Mouse (Mus musculus) midbrain, embryonic 15.5 days (tissue): ENCODE measurements around the gene Bfsp1. TPM values are rescaled to one million over a fixed set of nuclear protein-coding genes. Genes with fewer than 3 reads are reported as not detected.

Experiments used
- ATAC-seq: fragments of 200-750 bp; cut with Nextera tagmentation; replicated peaks from 2 replicates; pipeline ENCODE4 v1.8.0; 2017; ENCODE audit warnings: moderate TSS enrichment
- H3K27ac ChIP-seq: fragments of 300-500 bp; sonication (generic); 2 replicates; pipeline ENCODE4 v1.5.1; 2015; ENCODE audit warnings: mild to moderate bottlenecking, inconsistent platforms
- H3K27me3 ChIP-seq: fragments of 300-500 bp; sonication (generic); replicated peaks from 2 replicates; pipeline ENCODE4 v1.6.1; 2015; ENCODE audit warnings: inconsistent platforms
- H3K36me3 ChIP-seq: fragments of 300-500 bp; sonication (generic); replicated peaks from 2 replicates; pipeline ENCODE4 v1.6.1; 2015; ENCODE audit warnings: inconsistent platforms
- H3K4me1 ChIP-seq: fragments of 300-500 bp; sonication (generic); 2 replicates; pipeline ENCODE4 v1.6.1; 2015; ENCODE audit warnings: inconsistent platforms
- H3K4me2 ChIP-seq: fragments of 300-500 bp; sonication (generic); 2 replicates; pipeline ENCODE4 v1.6.1; 2015; ENCODE audit warnings: inconsistent platforms, mild to moderate bottlenecking, moderate library complexity
- H3K4me3 ChIP-seq: fragments of 300-500 bp; sonication (generic); 2 replicates; pipeline ENCODE4 v1.5.1; 2015; ENCODE audit warnings: mild to moderate bottlenecking, inconsistent platforms
- H3K9ac ChIP-seq: fragments of 300-500 bp; sonication (generic); 2 replicates; pipeline ENCODE4 v1.6.1; 2015; ENCODE audit warnings: mild to moderate bottlenecking, inconsistent platforms
- H3K9me3 ChIP-seq: fragments of 300-500 bp; sonication (generic); 2 replicates; pipeline ENCODE4 v1.6.1; 2016; ENCODE audit warnings: inconsistent platforms
- WGBS: fragments of 180-500 bp; shearing (Covaris S2); methylation state at CpG from one replicate; pipeline ENCODE4 v1.1.7; 2015; ENCODE audit warnings: mixed read lengths; 5-methylcytosine and 5-hydroxymethylcytosine counted together
- polyA plus RNA-seq: library from polyadenylated mRNA; unstranded; fragments of >200 nt; fragmentation: Nextera tagmentation; extraction: Ambion mirVana; gene quantifications from 2 replicates; pipeline ENCODE4 v1.2.1, GENCODE M21; 2015

The Bfsp1 gene
- polyA plus RNA-seq, 1 experiment from 2014 or later, result 1.8 TPM

GRCm38 (mm10) chr2:143851354-143852221 is 11.4 kb downstream of the Bfsp1 start:
- no peak overlapping the region for H3K4me2 ChIP-seq
- H3K9ac ChIP-seq, result no peak overlapping the region
- 65% methylated on average over 12 of the region's 12 CpGs for WGBS
- no peak overlapping the region for H3K4me3 ChIP-seq
- H3K9me3 ChIP-seq, result no peaks in the 10 kb centered on the region
- 0 out of 2 replicates have a peak, but pooled peaks cover 4% of the 10 kb centered on the region for H3K4me1 ChIP-seq
- ATAC-seq, result peak; percentile 68; the same call in 1 of the 2 replicates
- peak overlapping the region; percentile 15; the same call in 1 of the 2 replicates for H3K27ac ChIP-seq
- no peaks in the 10 kb centered on the region for H3K27me3 ChIP-seq
- no peaks in the 10 kb centered on the region for H3K36me3 ChIP-seq

- no peak overlapping the region for H3K4me2 ChIP-seq
- no peak overlapping the region for H3K9ac ChIP-seq
- H3K4me3 ChIP-seq, result no peak overlapping the region
- H3K36me3 ChIP-seq, result no peaks in the 10 kb centered on the region
- 0 out of 2 replicates have a peak, but pooled peaks cover 3% of the 10 kb centered on the region for H3K4me1 ChIP-seq
- no peaks in the 10 kb centered on the region for H3K27me3 ChIP-seq
- no peak for ATAC-seq
- no peaks in the 10 kb centered on the region for H3K9me3 ChIP-seq
- WGBS, result 80% methylated on average over 3 of the region's 3 CpGs
- no peak overlapping the region for H3K27ac ChIP-seq
Measured at GRCm38 (mm10) chr2:143847291-143847690, 15.7 kb downstream of the Bfsp1 start.

DNA sequence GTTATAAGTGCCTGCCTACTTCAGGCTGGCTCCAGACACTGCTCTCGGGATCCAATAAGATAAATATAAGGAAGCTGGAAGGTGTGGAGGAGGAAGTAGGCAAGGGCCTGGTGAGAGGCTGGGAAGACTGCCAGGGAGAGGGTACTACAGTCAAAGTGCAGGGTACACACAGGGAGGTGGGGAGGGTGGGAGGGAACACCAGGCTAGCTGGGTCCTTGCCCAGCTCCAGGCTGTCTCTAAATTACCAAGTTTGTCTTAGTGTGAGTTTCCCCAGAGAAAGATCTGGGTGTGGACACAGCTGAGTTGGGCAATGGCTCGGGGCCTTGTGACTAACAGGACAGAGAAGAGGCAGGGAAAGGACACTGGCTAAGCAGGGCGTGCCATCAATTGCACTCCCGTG is 16.2 kb downstream of the Bfsp1 start:
- Histone ChIP-seq H3K36me3 (no peaks in the 10 kb centered on the region), H3K4me3 (no peak overlapping the region), H3K9me3 (no peaks in the 10 kb centered on the region), H3K4me1 (no peaks in the 10 kb centered on the region), H3K9ac (no peak overlapping the region), H3K27me3 (no peaks in the 10 kb centered on the region), H3K27ac (no peak overlapping the region), H3K4me2 (no peak overlapping the region)
- no peak for ATAC-seq
- 77% methylated on average over 4 of the region's 4 CpGs for WGBS

- Histone ChIP-seq H3K9ac (no peak overlapping the region), H3K9me3 (no peaks in the 10 kb centered on the region), H3K36me3 (no peaks in the 10 kb centered on the region), H3K4me3 (no peak overlapping the region), H3K4me1 (no peaks in the 10 kb centered on the region), H3K27me3 (no peaks in the 10 kb centered on the region), H3K27ac (no peak overlapping the region), H3K4me2 (no peak overlapping the region)
- no peak for ATAC-seq
- WGBS, result 75% methylated on average over 5 of the region's 5 CpGs
Measured at GRCm38 (mm10) chr2:143844779-143845178, 18.2 kb downstream of the Bfsp1 start.

- Histone ChIP-seq H3K27ac (no peak overlapping the region), H3K4me2 (no peak overlapping the region), H3K4me1 (peaks cover 3% of the 10 kb centered on the region), H3K4me3 (no peak overlapping the region), H3K27me3 (no peaks in the 10 kb centered on the region), H3K9me3 (no peaks in the 10 kb centered on the region), H3K9ac (no peak overlapping the region), H3K36me3 (no peaks in the 10 kb centered on the region)
- 76% methylated on average over 7 of the region's 7 CpGs for WGBS
- ATAC-seq, result no peak
Measured at GRCm38 (mm10) chr2:143841536-143841935, 21.4 kb downstream of the Bfsp1 start.

GRCm38 (mm10) chr2:143840895-143841294 is 22.1 kb downstream of the Bfsp1 start:
- Histone ChIP-seq H3K27me3 (no peaks in the 10 kb centered on the region), H3K27ac (no peak overlapping the region), H3K9ac (no peak overlapping the region), H3K4me1 (peaks cover 3% of the 10 kb centered on the region), H3K9me3 (no peaks in the 10 kb centered on the region), H3K4me2 (no peak overlapping the region), H3K36me3 (no peaks in the 10 kb centered on the region), H3K4me3 (no peak overlapping the region)
- no peak for ATAC-seq
- 71% methylated on average over 6 of the region's 6 CpGs for WGBS

DNA sequence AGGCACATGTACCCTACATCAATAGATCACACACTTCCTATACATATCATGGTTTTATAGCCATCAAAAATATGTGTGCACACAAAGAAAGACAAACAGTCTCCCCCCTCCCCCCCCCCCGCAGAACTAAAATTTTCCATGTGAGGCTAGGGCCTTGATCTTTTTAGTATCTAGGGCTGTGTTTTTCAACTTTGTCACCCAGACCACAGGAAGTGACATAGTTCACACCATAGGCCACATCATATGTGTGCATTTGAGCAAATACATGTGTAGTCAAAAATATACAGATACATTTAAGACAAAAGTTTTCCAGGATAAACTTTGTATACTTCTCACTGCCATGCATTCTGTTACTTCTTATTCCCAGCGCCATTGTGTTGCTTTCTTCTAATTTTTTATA is 23.5 kb downstream of the Bfsp1 start:
- peaks cover 3% of the 10 kb centered on the region for H3K4me1 ChIP-seq
- H3K9ac ChIP-seq, result no peak overlapping the region
- no peak for ATAC-seq
- H3K4me2 ChIP-seq, result no peak overlapping the region
- no peak overlapping the region for H3K4me3 ChIP-seq
- H3K36me3 ChIP-seq, result no peaks in the 10 kb centered on the region
- 93% methylated on average over 2 of the region's 2 CpGs for WGBS
- H3K27ac ChIP-seq, result no peak overlapping the region
- no peaks in the 10 kb centered on the region for H3K27me3 ChIP-seq
- H3K9me3 ChIP-seq, result no peaks in the 10 kb centered on the region

DNA sequence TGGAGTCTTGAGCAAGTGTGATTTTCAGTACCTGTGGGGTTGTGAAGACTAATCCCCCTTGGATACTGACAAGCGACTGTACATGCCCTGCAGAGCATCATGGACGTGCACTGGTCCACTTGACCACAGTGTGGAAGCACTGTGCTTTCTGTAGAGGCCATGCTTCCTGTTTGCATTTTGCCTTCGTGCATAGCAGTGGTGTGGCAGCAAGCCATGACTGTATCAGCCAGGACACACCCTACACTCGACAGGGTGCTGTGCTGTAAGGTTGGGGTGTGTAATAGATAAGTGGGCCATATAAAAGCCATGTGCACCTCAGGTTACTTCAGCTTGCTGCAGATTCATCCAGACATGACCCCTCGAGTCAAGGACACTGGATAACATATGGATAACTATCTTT is 24.3 kb downstream of the Bfsp1 start:
- Histone ChIP-seq H3K4me1 (peaks cover 3% of the 10 kb centered on the region), H3K9me3 (no peaks in the 10 kb centered on the region), H3K27me3 (no peaks in the 10 kb centered on the region), H3K4me3 (no peak overlapping the region), H3K27ac (no peak overlapping the region), H3K36me3 (no peaks in the 10 kb centered on the region), H3K4me2 (no peak overlapping the region), H3K9ac (no peak overlapping the region)
- 77% methylated on average over 5 of the region's 5 CpGs for WGBS
- no peak for ATAC-seq

DNA sequence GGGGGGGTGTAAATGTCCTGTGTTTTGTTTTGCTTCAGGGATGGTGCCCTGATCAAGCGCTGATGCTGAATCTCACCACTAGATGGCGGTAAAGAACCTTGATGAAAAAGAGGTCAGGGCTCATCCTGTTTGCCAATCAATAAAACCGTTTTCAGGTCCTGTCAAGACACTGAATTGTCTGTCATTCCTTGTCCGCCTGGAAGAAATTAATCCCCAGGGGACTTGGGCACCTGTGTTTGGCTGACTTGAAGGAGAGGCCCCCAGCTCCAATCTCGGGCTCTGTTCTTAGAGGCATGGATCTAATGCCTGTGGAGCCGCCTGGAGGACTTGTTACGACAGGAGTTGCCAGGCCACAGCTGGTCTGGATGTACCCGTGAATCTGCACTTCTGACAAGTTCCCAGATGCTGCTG is 25.7 kb downstream of the Bfsp1 start:
- Histone ChIP-seq H3K9me3 (no peaks in the 10 kb centered on the region), H3K4me1 (peaks cover 3% of the 10 kb centered on the region), H3K27me3 (no peaks in the 10 kb centered on the region), H3K4me2 (peak overlapping the region; percentile 51), H3K36me3 (no peaks in the 10 kb centered on the region), H3K4me3 (peak overlapping the region; percentile 27; the same call in 1 of the 2 replicates), H3K27ac (0 out of 2 replicates have a peak overlapping the region, but pooled peaks have one; percentile 13), H3K9ac (no peak overlapping the region; the same call in 1 of the 2 replicates)
- 3% methylated on average over 8 of the region's 8 CpGs for whole genome bisulfite sequencing
- peak; percentile 79 for ATAC-seq

DNA sequence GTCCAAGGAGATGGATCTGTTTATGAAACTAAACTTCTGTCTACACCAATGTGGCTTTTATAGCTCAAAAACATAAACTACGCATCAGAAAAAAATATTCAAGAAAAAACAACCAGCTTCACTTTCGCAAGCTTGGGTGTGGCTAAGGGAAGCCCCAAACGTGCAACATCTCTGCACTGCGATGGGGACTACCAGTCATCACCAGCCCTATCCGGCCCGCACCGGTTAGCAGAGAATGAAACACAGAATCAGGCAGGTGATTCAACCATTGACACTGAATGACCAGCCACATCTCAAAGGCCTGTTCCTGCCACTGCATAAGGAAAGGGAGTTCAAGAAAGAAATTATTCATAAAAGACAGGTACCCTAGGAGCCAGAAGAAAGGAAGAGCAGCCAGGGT is 27.2 kb downstream of the Bfsp1 start:
- Histone ChIP-seq H3K9me3 (no peaks in the 10 kb centered on the region), H3K36me3 (no peaks in the 10 kb centered on the region), H3K4me3 (no peak overlapping the region), H3K27me3 (no peaks in the 10 kb centered on the region), H3K4me2 (no peak overlapping the region), H3K9ac (no peak overlapping the region), H3K27ac (no peak overlapping the region), H3K4me1 (peaks cover 3% of the 10 kb centered on the region)
- 89% methylated on average over 7 of the region's 7 CpGs for WGBS
- no peak for ATAC-seq

DNA sequence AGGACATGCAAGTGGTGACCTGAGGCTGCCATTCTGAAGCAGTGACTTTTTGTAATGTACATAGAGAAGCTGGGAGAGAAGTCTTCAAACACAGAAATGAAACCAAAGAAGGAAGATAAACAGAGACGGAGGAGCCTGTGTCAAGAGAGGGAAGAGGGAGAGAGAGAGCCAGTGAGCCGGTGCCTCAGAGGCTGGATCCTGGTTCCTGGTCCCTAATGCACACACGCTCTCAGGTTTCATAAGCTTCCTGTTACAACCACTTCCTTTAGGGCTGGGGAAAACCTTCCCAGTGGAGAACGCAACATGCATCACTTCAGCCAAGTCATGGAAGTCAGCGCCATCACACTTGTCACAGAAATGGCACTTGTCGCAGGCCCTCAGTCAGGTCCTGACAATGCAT is 28.9 kb downstream of the Bfsp1 start:
- no peak overlapping the region for H3K27ac ChIP-seq
- no peak overlapping the region for H3K4me2 ChIP-seq
- peaks cover 3% of the 10 kb centered on the region for H3K4me1 ChIP-seq
- H3K9me3 ChIP-seq, result no peaks in the 10 kb centered on the region
- no peak overlapping the region for H3K9ac ChIP-seq
- no peak for ATAC-seq
- no peak overlapping the region for H3K4me3 ChIP-seq
- H3K36me3 ChIP-seq, result no peaks in the 10 kb centered on the region
- WGBS, result 81% methylated on average over 6 of the region's 6 CpGs
- H3K27me3 ChIP-seq, result no peaks in the 10 kb centered on the region

DNA sequence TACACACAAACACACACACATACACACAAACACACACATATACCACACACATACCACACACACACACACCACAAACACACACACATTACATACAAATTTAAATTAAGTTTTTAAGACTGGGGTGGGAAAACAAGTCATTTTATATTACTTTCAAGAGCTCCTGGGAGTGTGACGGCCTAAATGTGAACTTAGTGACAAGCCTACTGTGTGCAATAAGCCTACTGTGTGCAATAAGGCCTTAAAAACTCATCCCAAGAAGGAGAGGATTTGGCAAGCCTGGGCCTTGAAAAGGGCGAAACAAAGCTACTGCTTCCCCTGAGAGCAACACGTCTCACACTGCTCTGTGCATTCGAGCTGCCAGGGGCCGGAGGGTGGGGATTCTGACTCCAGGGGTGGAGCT is 30.3 kb downstream of the Bfsp1 start:
- H3K27me3 ChIP-seq, result no peaks in the 10 kb centered on the region
- H3K36me3 ChIP-seq, result no peaks in the 10 kb centered on the region
- H3K9ac ChIP-seq, result no peak overlapping the region
- no peaks in the 10 kb centered on the region for H3K9me3 ChIP-seq
- H3K4me2 ChIP-seq, result no peak overlapping the region
- ATAC-seq, result no peak
- H3K4me3 ChIP-seq, result no peak overlapping the region
- no peak overlapping the region for H3K27ac ChIP-seq
- peaks cover 3% of the 10 kb centered on the region for H3K4me1 ChIP-seq
- 78% methylated on average over 5 of the region's 5 CpGs for WGBS

- no peaks in the 10 kb centered on the region for H3K9me3 ChIP-seq
- no peaks in the 10 kb centered on the region for H3K4me1 ChIP-seq
- H3K4me3 ChIP-seq, result no peak overlapping the region
- H3K9ac ChIP-seq, result no peak overlapping the region
- H3K27me3 ChIP-seq, result no peaks in the 10 kb centered on the region
- no peak overlapping the region for H3K27ac ChIP-seq
- 74% methylated on average over 17 of the region's 17 CpGs for WGBS
- no peak overlapping the region for H3K4me2 ChIP-seq
- no peak for ATAC-seq
- H3K36me3 ChIP-seq, result no peaks in the 10 kb centered on the region
Measured at GRCm38 (mm10) chr2:143831645-143832044, 31.3 kb downstream of the Bfsp1 start.
